Mouse (Mus musculus) heart, postnatal 0 days (tissue): ENCODE measurements at regions not wholly inside any gene's neighbourhood (a gene's known extent, or its start where the extent isn't known, plus 50 kb on each side); places are given as distances from the start of the nearest gene placed in this dataset.
"Not testable (repeated sequence)": the region's sequence is repeated elsewhere in the genome, so short reads cannot be mapped to it uniquely, and the experiment has no call there.

Source experiments
- ATAC-seq: fragments of 200-750 bp; cut with Nextera tagmentation; 2 replicates; pipeline ENCODE4 v1.8.0; 2017; ENCODE audit warnings: low read depth, moderate number of reproducible peaks, moderate library complexity; ENCODE audit not compliant: insufficient read depth
- DNase-seq: peaks from one replicate; pipeline ENCODE4 v3.0.0-alpha.2; 2016; ENCODE audit warnings: low spot score
- H3K27ac ChIP-seq: fragments of 300-500 bp; sonication (generic); 2 replicates; pipeline ENCODE4 v1.5.1; 2014; ENCODE audit warnings: low read depth, mild to moderate bottlenecking
- H3K27me3 ChIP-seq: fragments of 300-500 bp; sonication (generic); 2 replicates; pipeline ENCODE4 v1.6.1; 2014; ENCODE audit warnings: low read length, mixed read lengths; ENCODE audit not compliant: control insufficient read depth, insufficient read depth
- H3K36me3 ChIP-seq: fragments of 300-500 bp; sonication (generic); replicated peaks from 2 replicates; pipeline ENCODE4 v1.6.1; 2014; ENCODE audit warnings: low read length, mixed read lengths; ENCODE audit not compliant: control insufficient read depth, insufficient read depth
- H3K4me1 ChIP-seq: fragments of 300-500 bp; sonication (generic); 2 replicates; pipeline ENCODE4 v1.6.1; 2014; ENCODE audit warnings: antibody characterized with exemption; ENCODE audit not compliant: control insufficient read depth, insufficient read depth
- H3K4me2 ChIP-seq: fragments of 300-500 bp; sonication (generic); 2 replicates; pipeline ENCODE4 v1.6.1; 2014; ENCODE audit warnings: low read depth, mild to moderate bottlenecking, low read length, moderate library complexity
- H3K4me3 ChIP-seq: fragments of 300-500 bp; sonication (generic); 2 replicates; pipeline ENCODE4 v1.5.1; 2014; ENCODE audit warnings: low read depth, low read length
- H3K9ac ChIP-seq: fragments of 300-500 bp; sonication (generic); replicated peaks from 2 replicates; pipeline ENCODE4 v1.6.1; 2014; ENCODE audit warnings: low read depth, low read length, mixed read lengths
- H3K9me3 ChIP-seq: fragments of 300-500 bp; sonication (generic); replicated peaks from 2 replicates; pipeline ENCODE4 v1.6.1; 2016; ENCODE audit warnings: low read length; ENCODE audit not compliant: control insufficient read depth
- CTCF ChIP-seq: IDR thresholded peaks from 2 replicates; pipeline ENCODE4 v1.5.1; 2016; ENCODE audit warnings: antibody characterized with exemption, control low read depth, low read depth
- EP300 ChIP-seq: IDR thresholded peaks from 2 replicates; pipeline ENCODE4 v1.6.1; 2016; ENCODE audit warnings: antibody characterized with exemption, low read depth
- WGBS: fragments of 180-500 bp; shearing (Covaris S2); extraction: QIAGEN DNeasy Blood & Tissue Kit; methylation state at CpG from one replicate; pipeline ENCODE4 v1.1.7; 2014; 5-methylcytosine and 5-hydroxymethylcytosine counted together

- ATAC-seq, result no peak
- Histone ChIP-seq H3K9me3 (no peaks in the 10 kb centered on the region), H3K36me3 (no peaks in the 10 kb centered on the region), H3K4me3 (no peak overlapping the region), H3K27ac (no peak overlapping the region), H3K4me2 (no peak overlapping the region), H3K4me1 (no peaks in the 10 kb centered on the region), H3K9ac (no peak overlapping the region), H3K27me3 (no peaks in the 10 kb centered on the region)
- no peak for TF ChIP-seq EP300
- TF ChIP-seq CTCF, result no peak
- WGBS, result 78% methylated on average over 5 of the region's 5 CpGs
- DNase-seq, result no peak
Observed at GRCm38 (mm10) chr19:29869526-29869925, 55.4 kb upstream of the Il33 start.

- H3K4me3 ChIP-seq, H3K4me1 ChIP-seq, H3K9ac ChIP-seq, H3K27ac ChIP-seq, H3K9me3 ChIP-seq, H3K4me2 ChIP-seq, H3K36me3 ChIP-seq, ATAC-seq, H3K27me3 ChIP-seq, DNase-seq: not testable (repeated sequence)
- 88% methylated on average over 1 of the region's 1 CpGs for WGBS
Observed at GRCm38 (mm10) chr19:29868681-29869080, 55.9 kb upstream of the Ranbp6 start.

- Histone ChIP-seq H3K9ac (no peak overlapping the region), H3K27ac (no peak overlapping the region), H3K27me3 (no peaks in the 10 kb centered on the region), H3K4me3 (no peak overlapping the region), H3K4me1 (no peaks in the 10 kb centered on the region), H3K4me2 (no peak overlapping the region), H3K36me3 (no peaks in the 10 kb centered on the region), H3K9me3 (no peaks in the 10 kb centered on the region)
- no peak for ATAC-seq
- no peak for TF ChIP-seq CTCF
- no peak for TF ChIP-seq EP300
- 67% methylated on average over 3 of the region's 3 CpGs for WGBS
- no peak for DNase-seq
Observed at GRCm38 (mm10) chr19:29866822-29867221, 54.0 kb upstream of the Ranbp6 start.

DNA sequence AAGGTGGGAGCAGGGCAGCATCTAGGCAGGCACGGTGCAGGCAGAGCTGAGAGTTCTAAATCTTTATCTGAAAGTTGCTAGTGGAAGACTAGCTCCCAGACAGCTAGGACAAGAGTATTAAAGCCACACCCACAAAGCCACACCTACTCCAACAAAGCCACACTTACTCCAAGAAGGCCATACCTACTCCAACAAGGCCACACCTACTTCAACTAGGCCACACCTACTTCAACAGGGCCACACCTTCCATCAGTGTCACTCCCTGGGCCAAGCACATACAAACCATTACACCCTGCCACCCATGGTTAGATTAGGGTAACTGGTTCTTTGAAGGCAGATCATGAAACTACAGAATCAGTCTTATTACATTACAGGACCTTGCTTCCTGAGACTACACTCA, 52.4 kb upstream of the Ranbp6 start:
- no peaks in the 10 kb centered on the region for H3K36me3 ChIP-seq
- no peaks in the 10 kb centered on the region for H3K4me1 ChIP-seq
- H3K4me2 ChIP-seq, result no peak overlapping the region
- no peak overlapping the region for H3K4me3 ChIP-seq
- ATAC-seq (no peak), DNase-seq (no peak)
- no peak overlapping the region for H3K27ac ChIP-seq
- H3K9me3 ChIP-seq, result no peaks in the 10 kb centered on the region
- TF ChIP-seq CTCF (no peak), EP300 (no peak)
- H3K27me3 ChIP-seq, result no peaks in the 10 kb centered on the region
- no peak overlapping the region for H3K9ac ChIP-seq
- 78% methylated on average over 1 of the region's 1 CpGs for WGBS

DNA sequence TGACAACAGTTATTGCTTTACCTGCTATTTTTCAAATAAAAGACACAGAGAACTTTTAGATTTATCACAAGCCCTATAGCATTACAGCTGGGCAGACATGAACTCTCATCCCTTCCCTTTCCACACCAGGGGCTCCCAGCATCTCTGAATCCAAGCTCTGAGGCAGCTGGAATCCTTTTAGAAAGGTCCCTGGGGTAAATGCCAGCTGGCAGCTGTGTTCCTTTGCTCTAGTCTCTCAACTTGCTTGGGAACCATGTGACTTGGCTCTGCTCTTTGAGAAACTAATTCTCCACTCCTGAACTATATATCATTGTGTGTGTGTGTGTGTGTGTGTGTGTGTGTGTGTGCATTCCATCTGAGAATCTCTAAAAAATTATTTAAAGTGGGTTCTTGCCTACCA, 50.0 kb upstream of the Ranbp6 start:
- no peak overlapping the region for H3K4me2 ChIP-seq
- H3K4me3 ChIP-seq, result no peak overlapping the region
- no peak overlapping the region for H3K27ac ChIP-seq
- no peak overlapping the region for H3K9ac ChIP-seq
- H3K9me3 ChIP-seq, result no peaks in the 10 kb centered on the region
- H3K27me3 ChIP-seq, result no peaks in the 10 kb centered on the region
- ATAC-seq (no peak), DNase-seq (peak; percentile 37)
- H3K4me1 ChIP-seq, result no peaks in the 10 kb centered on the region
- TF ChIP-seq CTCF, result no peak
- no peak for TF ChIP-seq EP300
- no peaks in the 10 kb centered on the region for H3K36me3 ChIP-seq
